Mouse (Mus musculus): Measurements from ENCODE around the gene Eps8l2.

The Eps8l2 gene

DNA sequence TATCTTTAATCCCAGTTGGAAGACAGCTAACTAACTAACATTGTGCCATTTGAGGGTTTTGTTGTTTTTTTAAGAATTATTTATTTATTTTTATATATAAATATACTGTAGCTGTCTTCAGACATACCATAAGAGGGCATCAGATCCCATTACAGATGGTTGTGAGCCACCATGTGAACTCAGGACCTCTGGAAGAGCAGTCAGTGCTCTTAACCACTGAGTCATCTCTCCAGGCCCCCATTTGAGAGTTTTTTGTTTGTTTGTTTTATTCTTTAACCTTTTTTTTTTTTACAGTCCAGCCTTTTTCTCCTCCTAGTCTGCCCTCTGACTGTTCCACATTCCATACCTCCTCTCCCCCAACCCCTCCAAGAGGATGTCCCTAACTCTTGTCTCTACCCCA, 8.0 kb upstream of the Eps8l2 start:
- DNase-seq: no peak

DNA sequence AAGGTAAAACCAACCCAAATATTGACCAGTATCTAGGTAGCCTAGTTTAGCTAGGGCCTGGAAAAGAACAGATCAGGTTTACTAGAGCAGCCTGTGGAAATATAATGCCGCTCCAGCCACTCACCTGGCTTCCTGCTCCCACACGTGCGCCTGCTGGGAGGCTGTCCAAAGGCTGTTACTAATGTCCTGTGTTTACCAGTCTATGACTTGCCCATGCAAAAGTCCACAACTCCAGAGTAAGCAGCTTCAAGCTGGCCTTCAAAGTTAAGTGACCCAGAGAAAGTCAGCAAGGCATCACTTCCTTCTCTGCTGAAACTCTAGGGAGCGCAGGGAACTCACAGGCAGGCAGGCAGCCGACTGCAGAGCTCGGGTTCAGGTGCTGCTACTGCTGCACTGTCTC, 6.7 kb upstream of the Eps8l2 start:
- DNase-seq: peak; percentile 84 to 92

DNA sequence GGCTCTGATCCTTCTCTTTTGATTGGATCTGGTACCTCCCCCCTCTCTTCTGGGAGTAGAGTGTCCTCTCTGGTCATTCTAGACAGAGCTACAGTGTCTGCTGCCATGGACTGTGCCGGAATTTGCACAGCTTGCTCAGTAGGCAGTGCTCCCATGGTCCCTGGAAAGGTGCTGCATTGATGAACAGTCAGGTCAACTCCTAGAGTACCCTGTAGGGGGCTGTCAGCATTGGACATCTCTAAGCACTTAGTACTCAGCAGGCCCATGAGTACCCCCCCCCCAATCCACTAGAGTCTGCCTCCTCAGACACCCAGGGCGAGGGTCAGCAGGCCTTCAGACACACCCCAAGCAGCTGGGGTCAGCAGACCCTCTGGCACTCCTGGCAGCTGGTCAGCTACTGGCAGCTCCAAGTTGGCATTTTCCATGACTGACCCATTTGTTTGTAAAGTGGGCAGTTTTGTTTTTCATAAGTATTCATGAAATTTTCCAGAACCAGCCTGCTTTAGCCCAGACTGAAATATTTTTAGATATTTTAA, 3.6 kb upstream of the Eps8l2 start:
- DNase-seq: no peak

DNA sequence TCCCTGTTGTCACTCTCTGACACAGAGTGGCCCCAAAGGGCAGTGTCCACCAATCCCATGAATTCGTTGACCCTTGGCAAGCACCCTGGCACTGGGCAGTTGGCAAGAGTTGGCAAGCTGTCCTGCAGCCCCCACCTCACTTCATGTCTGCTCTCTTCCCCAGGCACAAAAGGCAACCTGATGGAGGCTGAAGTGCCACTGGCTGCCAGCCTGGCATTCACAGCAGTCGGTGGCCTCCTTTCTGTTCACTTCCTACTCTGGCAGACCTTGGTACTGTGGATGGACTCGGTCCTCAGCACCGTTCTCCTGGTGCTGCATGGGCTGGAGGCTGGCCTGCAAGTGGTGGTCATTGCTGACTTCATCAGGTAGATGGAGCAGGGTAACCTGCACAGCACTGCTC, 3.0 kb upstream of the Eps8l2 start:
- peak in 1 of 2 experiments; percentile 34 for DNase-seq

DNA sequence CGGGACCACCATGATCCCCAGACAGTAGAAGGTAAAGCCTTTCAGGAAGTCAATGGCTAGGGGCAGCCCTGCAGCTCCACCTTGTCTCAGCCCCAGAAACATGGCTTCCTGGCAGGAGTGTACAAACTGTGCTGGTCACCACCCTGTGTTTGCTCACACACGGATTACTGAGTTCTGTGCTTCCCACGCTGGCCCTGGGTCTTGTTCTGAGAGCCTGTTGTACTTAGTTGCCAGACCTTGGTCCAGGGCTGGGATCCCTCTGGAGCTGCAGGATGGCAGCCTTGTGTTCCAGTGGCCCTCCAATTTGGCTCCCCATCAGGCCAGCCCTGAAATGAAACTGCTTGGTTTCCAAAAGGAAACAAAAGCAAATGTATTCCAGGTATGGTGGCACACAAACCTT, 2.4 kb upstream of the Eps8l2 start:
- no peak for DNase-seq

DNA sequence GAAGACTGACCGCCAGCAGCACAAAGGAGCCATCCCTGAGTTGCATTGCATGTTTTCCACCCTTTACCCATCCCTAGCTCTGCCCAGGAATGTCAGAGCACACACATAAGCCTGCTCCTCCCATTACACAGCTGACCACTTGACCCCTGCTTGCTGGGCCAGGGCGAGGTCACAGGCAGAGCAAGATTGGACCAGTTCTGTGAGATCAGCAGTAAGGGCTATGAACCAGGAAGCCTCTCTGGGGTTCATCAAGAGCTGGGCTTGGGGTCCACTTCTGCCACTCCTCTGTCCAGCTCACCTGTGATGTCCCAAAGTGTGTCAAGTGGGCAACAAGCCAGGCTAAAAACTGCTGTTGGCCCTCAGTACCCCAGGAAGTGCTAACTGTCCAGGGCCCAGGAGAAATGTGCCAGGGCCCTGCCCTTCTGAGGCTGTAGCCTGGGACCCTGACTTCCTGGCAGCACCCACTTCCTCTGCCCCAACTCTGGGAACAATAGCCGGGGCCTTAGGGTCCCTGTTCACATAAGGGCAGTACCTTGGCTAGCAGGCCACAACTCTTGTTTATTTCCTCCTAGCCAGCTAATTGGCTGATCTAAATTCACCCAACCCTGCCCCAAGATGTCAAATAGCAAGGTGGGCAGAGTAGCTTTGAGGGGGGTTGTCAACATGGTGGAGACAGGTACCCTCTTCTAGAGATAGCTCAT, 814 bp upstream of the Eps8l2 start:
- peak; percentile 57 to 65 for DNase-seq

DNA sequence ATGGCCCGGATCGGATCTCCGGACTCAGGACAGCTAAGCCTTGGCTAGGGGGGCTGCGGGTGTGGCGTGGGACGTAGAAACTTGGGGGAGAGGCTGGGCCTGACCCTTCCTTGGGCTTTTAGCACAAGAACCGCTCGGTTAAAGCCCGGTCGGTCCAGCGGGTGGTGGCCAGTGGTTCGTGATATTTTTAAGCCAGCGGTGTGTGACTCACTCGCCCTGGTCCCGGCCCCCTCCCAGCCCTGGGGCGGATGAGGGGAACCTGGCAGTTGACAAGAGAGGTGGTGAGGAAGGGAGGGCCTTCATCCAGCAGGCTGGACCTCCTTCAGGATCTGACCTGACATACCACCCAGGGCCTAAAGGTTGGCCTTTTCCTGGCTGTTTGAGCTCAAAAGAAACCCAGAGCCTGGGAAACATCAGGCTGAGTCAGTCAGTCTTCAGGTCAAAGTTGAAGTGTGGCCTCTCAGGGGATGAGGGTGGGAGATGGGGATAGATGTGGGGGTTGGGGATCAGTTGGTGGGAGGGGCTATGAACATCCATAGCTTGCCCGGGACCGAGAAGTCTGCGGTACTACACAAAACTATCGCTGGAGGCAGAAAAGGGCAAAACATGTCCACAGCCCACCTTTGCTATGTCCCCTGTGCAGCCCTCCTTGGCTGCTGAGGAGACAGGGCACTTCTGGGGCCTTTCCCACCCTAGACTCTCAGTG, 688 bp downstream of the Eps8l2 start:
- peak; percentile 21 to 52 for DNase-seq

DNA sequence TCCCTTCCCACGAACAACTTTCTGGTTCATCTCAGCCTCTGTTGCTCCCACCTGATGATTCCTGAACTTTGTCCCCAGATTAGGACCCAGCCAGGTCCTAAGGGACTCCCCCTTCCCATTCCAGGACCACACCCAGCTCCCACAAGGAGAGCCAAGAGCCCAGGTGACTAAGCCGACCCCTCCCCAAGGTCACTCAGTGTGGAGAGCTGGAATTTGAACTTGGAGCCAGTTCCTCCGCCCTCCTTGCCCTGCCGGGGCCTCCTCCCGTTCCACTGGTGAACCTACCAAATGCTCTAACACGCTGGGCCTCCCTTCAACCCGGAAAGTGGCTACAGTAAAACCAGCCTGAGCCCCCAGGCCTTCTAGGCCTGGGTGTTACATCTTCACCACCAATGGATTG, 1.3 kb downstream of the Eps8l2 start:
- DNase-seq: peak; percentile 75 to 77

DNA sequence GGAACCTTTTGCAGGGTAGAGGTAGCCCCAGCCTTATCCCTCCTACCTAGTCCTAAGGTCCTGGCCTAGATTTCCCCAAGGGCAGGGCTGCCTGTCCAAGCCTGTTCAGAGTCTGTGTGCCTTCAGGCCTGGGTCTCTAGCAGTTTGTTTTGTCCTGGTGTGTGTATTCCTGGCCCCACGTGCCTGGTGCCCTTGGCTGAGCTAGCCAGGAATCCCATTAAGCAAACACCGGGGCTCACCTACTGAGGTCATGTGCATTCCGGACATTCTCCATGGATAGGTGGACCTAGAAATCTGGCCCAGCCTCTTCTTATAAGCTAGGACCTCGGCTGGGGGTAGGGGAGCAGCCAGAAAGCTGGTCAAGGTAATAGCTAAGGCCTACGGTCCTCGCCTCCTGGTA, 1.8 kb downstream of the Eps8l2 start:
- peak; percentile 81 to 92 for DNase-seq

DNA sequence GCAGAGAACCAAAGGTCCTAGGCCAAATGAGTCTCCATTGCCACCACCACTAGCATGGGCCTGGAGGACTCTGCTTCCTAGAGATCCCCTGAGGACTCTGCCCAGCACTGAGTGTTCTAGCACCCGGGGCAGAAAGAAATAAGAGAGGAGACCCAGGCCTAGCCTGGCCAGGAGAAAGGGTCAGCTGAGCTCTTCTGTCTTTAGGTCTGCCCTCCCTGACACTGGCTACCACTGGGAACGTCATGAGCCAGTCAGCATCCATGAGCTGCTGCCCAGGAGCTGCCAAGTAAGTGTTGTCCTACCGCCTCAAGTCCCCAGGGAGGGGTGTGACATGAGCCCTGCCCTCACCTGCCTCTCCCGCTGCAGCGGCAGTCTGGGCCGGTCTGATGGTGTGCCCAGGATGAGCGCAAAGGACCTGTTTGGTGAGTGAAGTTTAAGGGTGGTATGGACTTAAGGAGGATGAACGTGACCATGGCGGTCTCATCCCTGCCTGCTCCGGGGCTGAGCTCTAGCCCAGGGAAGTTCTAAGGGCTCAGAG, 3.1 kb downstream of the Eps8l2 start:
- no peak for DNase-seq

DNA sequence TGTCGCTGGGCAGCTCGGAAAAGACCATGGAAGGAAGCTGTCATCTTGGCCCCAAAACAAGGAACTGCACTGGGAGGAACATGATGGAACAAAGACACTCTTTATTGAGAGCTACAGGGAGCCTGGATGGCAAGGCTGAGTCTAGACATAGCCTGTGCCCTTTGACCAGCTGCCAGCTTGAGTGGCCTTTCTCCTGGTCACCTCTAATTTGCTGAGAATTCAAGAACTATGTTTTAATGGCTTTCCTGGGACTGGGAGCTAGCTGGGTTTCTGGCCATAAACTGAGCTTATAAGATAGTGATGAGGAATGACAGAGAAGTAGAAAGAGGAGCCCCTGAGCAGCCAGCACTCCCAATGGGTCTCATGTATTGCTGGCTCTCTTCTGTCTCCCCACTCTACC, 4.5 kb downstream of the Eps8l2 start:
- DNase-seq: peak; percentile 34 to 67

DNA sequence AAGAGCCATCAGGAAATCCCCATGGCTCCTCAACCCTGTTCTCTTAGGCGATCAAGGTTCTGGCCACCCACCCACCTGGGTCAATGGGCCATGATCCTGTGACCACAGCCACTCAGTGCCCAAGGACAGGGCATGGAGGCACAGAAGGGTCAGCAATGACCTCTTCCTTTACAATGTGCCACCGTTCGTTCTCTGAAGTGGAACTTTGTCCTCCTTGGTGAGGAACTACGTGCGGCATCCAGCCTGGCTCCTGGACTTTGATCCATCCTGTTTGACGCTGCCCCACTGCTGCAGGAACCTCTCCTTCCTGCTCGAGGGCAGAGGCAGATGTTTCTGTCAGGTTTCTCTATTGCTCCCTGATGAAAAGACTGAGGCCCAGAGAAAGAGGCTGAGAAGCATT, 5.0 kb downstream of the Eps8l2 start:
- DNase-seq: peak; percentile 71 to 84

DNA sequence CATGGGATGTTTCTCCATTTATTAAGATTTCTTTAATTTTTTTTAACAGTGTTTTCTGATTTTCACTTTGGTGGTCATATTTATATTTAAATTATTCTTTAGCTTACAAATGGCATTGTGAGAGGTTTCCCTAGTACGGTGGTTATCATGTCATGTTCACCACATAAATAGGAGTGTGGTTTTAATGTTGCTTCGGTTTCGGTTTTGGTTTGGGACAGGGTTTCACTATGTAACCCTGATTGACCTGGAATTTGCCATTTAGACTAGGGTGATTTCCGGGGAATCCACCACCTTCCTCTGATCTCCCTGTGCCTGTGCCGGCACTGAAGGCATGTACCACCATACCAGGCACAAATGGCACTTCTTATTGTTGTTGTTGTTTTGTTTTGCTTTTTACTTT, 6.1 kb downstream of the Eps8l2 start:
- DNase-seq: no peak

DNA sequence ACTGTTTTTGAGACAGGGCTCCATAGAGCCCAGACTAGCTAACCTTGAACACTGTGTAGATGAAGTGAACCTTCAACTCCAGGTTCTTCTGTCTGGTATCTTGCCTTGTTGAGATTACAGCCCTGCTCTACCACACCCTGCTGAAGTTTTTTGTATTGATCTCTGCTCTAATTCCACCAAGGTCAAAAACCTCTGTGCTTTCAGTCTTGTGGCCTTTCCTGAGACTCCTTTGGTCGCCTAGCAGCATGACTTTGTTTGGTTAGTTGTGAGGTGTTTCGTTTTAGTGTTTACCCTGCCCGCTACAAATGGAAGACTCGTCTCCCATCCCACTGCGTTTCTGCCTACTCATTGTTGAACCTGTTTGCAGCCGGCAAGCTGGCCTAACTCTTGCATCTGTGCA, 12.4 kb downstream of the Eps8l2 start:
- no peak for DNase-seq

DNA sequence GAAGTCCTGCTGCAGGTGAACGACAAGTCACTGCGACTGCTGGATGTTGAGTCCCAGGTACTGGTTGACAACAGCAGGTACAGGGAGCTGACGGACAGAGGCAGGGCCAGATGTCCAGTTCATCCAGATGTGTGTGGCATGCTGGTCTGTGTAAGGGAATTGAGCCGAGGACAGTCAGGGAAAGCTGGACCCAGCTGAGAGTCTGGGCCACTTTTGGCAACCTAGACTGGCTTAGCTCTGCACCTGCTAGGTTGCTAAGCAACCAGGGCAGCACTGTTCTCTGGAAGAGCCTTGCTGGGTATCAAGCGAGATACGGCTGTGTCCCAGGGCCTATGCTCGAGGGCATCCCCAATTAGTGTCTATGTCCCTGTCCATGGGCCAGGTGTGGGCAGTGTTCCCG, 16.4 kb downstream of the Eps8l2 start:
- no peak for DNase-seq

DNA sequence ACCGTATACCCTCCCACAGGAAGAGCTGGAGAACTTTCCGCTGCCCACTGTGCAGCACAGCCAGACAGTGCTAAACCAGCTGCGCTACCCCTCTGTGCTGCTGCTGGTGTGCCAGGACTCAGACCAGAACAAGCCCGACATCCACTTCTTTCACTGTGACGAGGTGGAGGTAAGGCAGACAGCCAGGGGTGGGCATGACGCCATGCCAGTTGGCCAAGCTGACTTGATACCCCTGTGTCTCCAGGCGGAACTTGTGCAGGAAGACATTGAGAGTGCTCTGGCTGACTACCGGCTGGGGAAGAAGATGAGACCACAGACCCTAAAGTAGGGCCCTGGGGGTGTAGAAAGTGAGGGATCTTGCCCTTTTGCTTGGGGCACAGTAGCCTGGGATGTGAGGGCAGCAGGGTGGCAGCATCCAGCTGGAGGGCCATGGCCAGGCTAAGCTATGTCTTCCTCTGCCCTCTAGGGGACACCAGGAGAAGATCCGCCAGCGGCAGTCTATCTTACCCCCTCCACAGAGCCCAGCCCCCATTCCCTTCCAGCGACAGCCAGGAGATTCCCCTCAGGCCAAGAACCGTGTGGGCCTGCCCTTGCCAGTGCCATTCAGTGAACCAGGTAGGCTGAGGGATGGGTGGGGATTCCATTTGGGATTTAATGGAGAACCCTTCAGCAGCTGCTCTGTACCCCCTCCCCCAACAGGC, 17.1 kb downstream of the Eps8l2 start:
- DNase-seq: no peak

DNA sequence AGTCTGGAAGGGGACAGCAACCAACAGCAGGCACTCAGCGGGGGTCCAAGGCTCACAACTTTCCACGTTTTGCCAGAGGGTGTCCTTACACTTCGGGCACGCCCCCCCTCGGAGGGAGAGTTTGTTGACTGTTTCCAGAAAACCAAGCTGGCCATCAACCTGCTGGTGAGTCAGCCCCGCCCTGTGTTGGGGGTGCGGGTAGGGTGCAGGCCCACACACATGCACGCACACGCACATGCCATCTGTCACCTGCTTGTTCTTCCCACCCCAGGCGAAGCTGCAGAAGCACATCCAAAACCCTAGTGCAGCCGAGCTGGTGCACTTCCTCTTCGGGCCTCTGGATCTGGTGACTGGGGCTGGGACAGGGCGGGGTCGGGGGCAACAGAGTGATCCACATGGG, 18.3 kb downstream of the Eps8l2 start:
- no peak for DNase-seq

DNA sequence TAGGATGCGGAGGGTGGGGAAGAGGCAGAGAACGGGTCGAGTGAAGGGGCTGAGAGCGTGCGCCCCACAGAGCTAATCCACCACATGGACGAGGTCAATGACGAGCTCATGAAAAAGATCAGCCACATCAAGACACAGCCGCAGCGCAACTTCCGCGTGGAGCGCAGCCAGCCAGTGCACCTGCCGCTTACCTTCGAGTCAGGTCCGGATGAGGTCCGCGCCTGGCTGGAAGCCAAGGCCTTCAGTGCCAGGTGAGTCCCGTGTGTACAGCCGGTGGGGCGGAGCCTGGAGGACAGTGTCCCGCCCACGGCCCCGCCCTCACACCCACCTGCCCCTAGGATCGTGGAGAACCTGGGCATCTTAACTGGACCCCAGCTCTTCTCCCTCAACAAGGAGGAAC, 22.8 kb downstream of the Eps8l2 start:
- DNase-seq: peak; percentile 52 to 71

DNA sequence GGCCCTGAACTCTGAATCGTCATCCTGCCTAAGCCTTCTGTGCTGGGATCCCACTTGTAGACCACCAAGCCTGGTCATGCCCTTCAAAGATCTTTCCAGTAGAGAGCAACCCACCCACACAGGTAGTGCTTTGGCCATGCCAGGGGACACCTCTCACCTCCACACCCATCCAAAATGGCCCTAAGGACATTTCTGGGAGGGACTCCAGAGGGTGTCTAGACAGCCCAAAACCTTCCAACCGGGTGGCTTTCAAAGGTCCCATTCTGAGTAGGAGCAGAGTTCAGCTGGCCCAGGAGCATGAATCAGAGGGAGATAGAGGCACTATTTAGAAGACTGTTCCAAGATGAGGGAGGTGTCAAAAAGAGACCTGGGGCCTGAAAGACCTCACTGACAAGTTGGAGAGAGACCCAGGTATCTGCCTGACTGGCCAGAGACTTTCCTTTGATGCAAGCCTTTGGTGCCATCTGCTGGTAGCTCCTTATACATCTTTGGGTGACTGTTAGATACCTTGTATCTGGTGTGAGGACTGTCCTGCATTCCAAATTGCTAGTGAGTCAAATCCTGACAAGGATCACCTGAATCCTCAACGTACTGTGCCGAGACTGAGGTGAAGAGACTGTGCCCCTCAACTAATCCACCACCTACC, 24.5 kb downstream of the Eps8l2 start:
- peak; percentile 80 to 87 for DNase-seq

DNA sequence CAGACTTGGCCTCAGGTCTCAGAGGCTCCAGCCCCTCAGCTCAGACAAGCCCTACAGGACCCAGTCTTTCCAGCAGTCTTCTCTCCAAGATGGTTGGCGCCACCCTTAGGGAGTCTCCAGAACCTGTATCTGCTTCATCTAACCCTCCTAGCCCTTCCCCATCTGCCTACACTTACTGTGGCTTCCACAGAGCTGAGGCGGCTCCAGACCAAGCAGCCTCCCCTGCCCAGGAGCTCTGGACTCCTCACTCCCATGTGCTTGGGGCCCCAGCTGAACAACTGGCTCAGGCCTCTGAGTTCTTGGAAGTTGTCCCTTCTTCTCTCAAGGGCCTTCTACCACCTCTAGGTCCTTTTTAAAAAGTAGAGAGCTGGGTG, 25.1 kb downstream of the Eps8l2 start:
- DNase-seq: no peak

DNA sequence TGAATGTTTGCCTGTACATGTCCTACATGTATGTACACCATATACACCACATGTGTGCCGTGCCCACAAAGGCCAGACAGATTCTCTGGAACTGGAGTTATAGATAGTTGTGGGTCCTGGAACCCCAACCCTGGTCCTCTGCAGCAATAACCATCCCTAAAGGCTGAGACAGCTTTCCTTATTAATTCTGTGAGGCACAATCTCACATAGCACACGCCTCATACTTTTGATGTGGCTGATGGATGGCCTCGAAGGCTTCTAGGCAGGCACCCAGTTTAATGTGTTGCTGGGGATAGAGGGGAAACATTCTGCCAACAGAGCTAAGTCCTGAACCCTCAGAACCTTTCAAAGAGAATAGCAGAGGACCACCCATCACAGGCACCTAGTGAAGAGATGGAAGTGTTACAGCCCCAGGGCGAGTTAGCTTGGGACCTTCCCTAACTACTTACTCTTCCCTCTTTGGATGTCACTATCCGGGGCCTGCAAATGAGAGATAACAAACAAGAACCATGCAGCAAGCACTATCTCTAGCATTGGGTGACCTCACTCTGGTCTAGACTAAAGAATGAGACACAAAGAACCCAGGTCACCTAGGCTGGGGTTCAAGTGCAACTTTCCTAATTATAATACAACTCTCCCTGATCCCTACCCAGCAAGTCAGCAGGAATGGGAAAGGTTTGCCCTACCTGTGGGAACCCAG, 25.8 kb downstream of the Eps8l2 start:
- DNase-seq: no peak

DNA sequence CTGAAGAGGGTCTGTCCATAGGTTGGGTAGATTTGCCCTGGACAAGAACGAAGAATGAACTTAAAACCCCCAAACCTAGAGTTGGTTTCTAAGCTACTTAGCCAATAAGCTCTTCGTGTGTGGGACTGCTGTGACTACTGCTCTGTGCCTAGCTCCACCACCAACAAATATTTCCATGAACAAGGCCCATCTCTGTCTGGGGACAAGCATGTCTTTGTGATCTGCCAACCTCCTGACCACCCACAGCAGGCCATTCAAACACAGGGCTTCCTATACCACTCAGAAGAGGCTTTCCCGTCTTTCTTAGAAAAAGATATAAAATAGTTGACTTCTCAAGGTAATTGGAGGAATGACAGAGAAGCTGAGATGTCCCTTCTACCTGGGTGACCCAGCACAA, 26.4 kb downstream of the Eps8l2 start:
- DNase-seq: no peak
